Mouse (Mus musculus) cortical plate, adult 2 months (tissue): ENCODE results near the gene Dnajc3. TPM values are rescaled to one million over a fixed set of nuclear protein-coding genes. Genes with fewer than 3 reads are reported as not detected.
A peak's percentile ranks its signal among the peaks of the same experiment; 100 is the strongest.

Experiments
- H3K27ac ChIP-seq: fragments of 200-500 bp; 2 replicates; pipeline ENCODE4 v1.5.1; 2012; ENCODE audit warnings: low read length, control low read depth, inconsistent platforms; ENCODE audit not compliant: insufficient read depth
- H3K4me1 ChIP-seq: fragments of 200-500 bp; 2 replicates; pipeline ENCODE4 v1.6.1; 2011; ENCODE audit warnings: low read length; ENCODE audit not compliant: control insufficient read depth, insufficient read depth
- H3K4me3 ChIP-seq: fragments of 200-500 bp; 2 replicates; pipeline ENCODE4 v1.5.1; 2011; ENCODE audit warnings: mild to moderate bottlenecking, low read length, control low read depth; ENCODE audit not compliant: insufficient read depth
- CTCF ChIP-seq: fragments of 200-500 bp; IDR thresholded peaks from 2 replicates; pipeline ENCODE4 v1.5.1; 2011; ENCODE audit warnings: mild to moderate bottlenecking, control low read depth, low read length; ENCODE audit not compliant: insufficient read depth; ENCODE audit errors: extremely low read depth
- POLR2A ChIP-seq: fragments of 200-500 bp; IDR thresholded peaks from 2 replicates; pipeline ENCODE4 v1.6.1; 2011; ENCODE audit warnings: mild to moderate bottlenecking, low read length, control low read depth; ENCODE audit not compliant: insufficient read depth; ENCODE audit errors: extremely low read depth
- polyA plus RNA-seq: library from polyadenylated mRNA; depleted of rRNA; stranded (reverse); fragments of >200 nt; gene quantifications from 2 replicates; pipeline ENCODE4 v1.2.3, GENCODE M21; 2012; rRNA removed

The Dnajc3 gene
- 19.7 and 22.2 TPM in 2 replicates for polyA plus RNA-seq

DNA sequence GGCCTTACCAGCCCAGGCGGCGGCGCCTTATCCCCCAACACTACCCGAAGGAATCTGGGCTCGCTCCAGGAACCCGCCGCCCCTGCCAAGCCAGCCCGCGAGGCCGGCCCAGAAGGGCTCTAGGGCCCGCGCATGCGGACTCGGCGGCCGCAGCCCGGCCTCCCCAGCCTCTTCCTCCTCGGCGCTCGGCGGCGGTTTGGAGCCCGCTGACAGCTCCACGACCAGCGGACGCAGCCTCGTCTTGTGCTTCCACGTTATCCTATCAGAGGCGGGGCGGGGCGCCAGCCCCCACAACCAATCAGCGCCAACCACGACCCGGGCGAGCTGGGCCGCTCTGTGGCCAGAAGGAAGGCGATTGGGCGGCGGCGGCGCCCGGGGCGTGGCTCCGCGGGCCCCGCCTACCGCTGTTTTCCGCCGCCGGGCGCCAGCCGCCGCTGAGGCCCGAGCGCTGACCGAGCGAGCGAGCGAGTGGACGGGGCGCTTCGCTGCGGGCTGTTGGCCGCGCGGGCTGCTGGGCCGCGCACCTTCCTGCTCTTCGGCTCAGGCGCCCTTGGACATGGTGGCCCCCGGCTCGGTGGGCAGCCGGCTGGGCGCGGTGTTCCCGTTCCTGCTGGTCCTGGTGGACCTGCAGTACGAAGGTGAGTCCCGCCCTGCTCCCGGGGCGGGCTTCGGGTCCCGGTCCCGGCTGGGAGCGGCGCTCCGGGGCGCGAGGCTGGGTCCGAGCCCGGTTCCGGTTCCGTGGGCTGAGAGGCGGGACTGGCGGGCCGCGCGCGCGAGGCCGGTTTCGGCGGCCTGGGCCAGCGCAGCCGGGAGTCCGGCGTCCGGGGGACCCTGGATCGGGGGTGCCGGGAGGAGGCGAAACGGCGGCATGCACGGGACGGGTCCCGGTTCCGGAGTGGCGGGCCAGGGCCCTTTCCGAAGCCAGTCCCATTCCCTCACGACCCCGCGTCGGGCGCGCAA is at the start of gene Dnajc3:
Dnajc3 (plus strand) TSS at position 444 of the 960 bp plus-strand sequence.
- peak within 1 kb of the TSS; percentile 53 for H3K4me3 ChIP-seq
- peak within 1 kb of the TSS; percentile 97 for H3K27ac ChIP-seq
- peaks cover 6% of the 10 kb centered on the region for H3K4me1 ChIP-seq
- no peak for TF ChIP-seq CTCF
- TF ChIP-seq POLR2A = peak; percentile 66

DNA sequence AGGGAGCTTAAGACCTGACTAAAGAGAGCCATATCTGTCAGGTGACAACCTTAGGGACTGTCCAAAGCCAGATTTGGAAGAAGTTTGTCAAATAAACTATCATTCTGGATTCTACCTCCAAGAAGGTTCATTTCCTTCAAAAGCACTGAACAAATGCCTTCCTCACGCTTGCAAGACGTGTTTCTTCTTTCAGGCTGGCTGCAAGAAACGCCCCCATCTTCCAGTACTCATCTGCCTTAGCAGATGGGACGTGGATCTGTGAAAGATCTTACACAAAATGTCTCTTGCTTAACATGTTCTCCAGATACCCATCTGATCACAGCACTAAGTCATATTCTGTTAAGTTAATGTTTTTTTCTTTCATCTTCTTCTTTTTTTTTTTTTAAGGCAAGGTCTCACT is 47.7 kb upstream of the Dnajc3 start:
- Histone ChIP-seq H3K4me3 (no peak overlapping the region), H3K4me1 (no peaks in the 10 kb centered on the region), H3K27ac (peak overlapping the region; percentile 83; the same call in 1 of the 2 replicates)
- TF ChIP-seq POLR2A = no peak

DNA sequence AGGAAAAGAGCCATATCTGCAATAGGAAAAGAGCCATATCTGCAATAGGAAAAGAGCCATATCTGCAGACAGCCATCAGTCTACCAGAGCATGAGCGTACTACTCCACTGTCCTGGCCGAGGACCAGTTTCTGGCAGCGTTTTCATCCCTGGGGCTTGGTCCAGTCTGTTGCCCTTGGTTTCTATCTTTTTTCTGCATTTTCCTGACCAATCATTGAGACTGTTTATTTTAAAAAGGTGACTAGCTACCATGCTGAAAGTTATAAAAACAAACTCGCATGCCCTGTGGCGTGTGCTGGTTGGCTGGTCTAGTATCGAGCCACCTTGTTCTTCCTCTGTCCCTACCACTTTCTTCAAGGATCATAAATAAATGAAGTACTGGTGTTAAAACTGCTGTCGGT is 42.5 kb upstream of the Dnajc3 start:
- Histone ChIP-seq H3K27ac (no peak overlapping the region), H3K4me1 (no peaks in the 10 kb centered on the region), H3K4me3 (no peak overlapping the region)
- no peak for TF ChIP-seq CTCF
- TF ChIP-seq POLR2A = no peak

DNA sequence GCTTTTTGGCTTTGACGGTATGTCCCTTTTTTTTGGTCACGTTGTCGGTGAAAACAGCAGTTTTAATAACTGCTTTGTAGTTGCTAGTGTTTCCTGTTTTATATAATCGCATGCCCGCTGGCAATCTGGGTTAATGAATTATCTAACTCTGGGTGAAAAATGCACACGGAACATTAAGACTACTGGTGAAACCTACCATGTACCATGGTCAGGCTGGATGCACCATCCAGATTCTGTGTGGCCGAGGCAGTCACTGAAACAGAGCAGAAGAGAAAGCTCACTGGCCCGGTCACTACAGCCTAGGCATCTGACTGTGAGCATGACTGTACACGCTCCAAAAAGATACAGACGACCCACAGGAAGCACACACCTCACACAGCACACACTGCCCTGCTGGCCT is 42.1 kb upstream of the Dnajc3 start:
- TF ChIP-seq POLR2A (no peak), CTCF (no peak)
- H3K27ac ChIP-seq = no peak overlapping the region
- H3K4me3 ChIP-seq = no peak overlapping the region
- no peaks in the 10 kb centered on the region for H3K4me1 ChIP-seq

DNA sequence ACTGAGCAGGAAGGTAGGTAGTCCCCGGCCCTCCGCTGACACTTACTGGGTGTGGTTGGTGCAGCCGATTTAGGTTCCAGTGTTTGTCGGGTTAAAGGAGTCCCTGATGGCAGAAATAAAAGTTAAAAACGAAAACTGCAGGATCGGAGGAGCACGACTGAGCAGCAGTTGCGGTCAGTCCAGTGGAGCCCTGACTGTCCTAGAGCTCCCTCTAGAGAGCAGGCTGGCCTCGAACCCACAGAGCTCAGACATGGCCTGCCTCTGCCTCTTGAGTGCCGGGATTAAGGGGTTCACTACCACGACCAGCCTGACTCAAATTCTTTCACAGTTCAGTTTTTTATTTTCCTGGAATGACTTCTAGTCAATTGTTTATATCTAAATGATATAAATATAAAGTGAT is 37.8 kb upstream of the Dnajc3 start:
- no peak overlapping the region for H3K27ac ChIP-seq
- no peak overlapping the region for H3K4me3 ChIP-seq
- H3K4me1 ChIP-seq = peaks cover 7% of the 10 kb centered on the region
- TF ChIP-seq CTCF = peak; percentile 39
- no peak for TF ChIP-seq POLR2A

DNA sequence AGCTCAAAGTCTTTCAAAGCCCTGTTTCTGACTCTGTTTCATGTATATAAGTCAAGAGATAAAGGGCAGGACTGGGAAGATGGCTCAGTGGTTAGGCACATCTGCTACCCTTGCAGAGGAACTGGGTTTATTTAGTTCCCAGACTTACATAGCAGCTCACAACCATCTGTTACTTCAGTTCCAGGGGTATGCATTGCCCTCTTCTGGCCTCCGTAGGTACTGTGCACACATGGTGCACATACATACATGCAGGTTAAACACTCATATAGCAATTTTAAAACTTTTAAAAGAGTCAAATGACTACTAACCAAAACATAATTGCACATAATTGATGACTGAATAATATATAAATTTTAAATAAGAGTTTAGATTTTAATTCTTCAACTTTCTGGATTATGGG is 36.9 kb upstream of the Dnajc3 start:
- H3K27ac ChIP-seq = no peak overlapping the region
- peaks cover 7% of the 10 kb centered on the region for H3K4me1 ChIP-seq
- TF ChIP-seq CTCF = no peak
- TF ChIP-seq POLR2A = no peak
- no peak overlapping the region for H3K4me3 ChIP-seq

DNA sequence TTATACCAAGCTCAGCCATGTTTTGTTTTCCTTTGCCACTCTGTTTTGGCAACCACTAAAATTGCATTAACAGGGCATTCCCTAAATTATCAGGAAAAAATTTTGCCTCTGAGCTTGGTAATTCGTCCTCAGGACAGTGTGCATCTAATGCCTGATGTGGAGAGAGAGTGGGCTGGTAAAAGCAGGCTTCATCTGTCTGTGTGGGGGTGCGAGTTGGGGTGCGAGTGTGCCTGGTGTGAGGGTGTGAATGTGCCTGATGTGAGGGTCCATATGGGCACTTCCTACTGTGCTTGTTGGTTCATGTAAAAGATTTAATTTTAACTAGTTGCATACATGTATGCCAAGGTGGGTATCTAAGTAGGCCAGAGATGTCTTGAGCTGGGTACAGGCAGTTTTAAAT is 34.4 kb upstream of the Dnajc3 start:
- H3K27ac ChIP-seq = no peak overlapping the region
- H3K4me1 ChIP-seq = peaks cover 7% of the 10 kb centered on the region
- TF ChIP-seq POLR2A (no peak), CTCF (no peak)
- no peak overlapping the region for H3K4me3 ChIP-seq

DNA sequence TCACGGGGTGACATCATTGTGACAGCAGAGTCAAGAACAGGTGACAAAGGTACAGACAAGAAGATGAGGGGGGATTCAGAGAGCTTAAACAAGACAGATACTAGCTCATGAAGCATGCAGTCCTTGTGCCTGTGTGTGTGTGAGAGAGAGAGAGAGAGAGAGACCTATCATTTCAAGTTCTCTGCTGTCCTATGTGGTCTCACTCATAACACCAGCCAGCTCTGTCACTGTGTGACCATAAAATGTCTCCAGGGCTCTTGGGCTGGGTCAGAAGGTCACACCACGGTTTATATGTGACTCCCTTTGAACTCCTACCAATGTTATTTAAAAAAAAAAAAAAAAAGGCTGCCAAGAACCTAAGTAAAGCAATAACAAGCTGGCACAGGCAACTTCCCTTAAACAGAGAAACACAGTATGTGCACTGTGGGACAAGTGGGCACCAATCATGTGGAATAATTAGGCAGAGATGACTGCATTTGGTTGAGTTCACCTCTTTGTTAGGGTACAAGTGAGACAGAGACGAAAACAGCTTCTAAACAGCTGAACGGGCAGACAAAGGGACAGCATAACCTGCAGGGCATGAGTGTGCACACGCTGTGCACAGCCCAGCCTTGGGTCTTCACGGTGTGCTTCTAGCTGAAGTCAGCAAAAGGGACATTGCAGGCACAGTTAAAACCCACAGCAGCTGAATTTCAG is 33.8 kb upstream of the Dnajc3 start:
- no peak overlapping the region for H3K27ac ChIP-seq

DNA sequence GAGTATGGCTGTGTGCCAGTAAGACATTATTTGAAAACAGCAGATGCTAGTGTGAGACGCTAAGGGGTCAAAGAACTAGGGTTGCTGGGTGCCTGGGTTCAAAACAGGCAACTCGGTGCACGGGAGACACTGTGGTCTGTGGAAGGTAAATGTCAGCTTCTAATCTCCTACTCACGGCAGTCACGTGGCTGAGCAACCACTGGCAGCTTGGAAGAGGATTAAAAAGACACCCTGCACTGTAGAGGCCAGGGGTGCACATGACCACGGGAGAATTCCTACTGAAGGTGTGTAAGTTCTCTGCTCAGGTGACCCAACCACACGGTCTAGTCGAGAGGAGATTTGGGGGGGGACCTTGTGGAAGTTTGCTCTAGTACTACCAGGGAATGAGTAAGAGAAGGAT is 30.2 kb upstream of the Dnajc3 start:
- Histone ChIP-seq H3K4me1 (peaks cover 7% of the 10 kb centered on the region), H3K27ac (no peak overlapping the region), H3K4me3 (no peak overlapping the region)
- TF ChIP-seq CTCF (no peak), POLR2A (no peak)

More for the DNA sequence above, 33.8 kb upstream of the Dnajc3 start:
- H3K4me3 ChIP-seq = no peak overlapping the region
- peaks cover 7% of the 10 kb centered on the region for H3K4me1 ChIP-seq
- no peak for TF ChIP-seq CTCF
- TF ChIP-seq POLR2A = no peak

DNA sequence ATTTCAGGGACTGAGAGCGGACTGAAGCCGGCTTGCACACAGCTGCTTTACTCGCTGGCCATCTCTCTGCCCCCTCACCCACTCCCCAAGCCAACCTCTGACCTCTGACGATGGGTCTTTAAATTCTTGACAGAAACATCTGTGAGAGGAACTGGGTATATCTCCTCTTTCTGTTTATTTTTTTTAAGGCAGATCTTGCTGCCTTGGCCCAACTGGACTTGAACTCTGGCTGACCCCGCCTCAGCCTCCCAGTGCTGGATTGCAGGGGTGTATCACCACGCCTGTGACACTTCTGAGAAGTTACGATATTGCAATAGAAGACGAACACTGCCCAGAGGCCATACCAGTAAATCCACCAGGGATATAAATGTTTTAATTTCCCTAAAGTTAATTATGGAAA is 27.9 kb upstream of the Dnajc3 start:
- Histone ChIP-seq H3K4me3 (no peak overlapping the region), H3K27ac (no peak overlapping the region), H3K4me1 (no peaks in the 10 kb centered on the region)
- no peak for TF ChIP-seq POLR2A
- no peak for TF ChIP-seq CTCF
